Mouse (Mus musculus) heart, embryonic 14.5 days (tissue): ENCODE data around the gene Gm13694. TPM values are rescaled to one million over a fixed set of nuclear protein-coding genes. Genes with fewer than 3 reads are reported as not detected.
"Not testable (repeated sequence)": the region's sequence is repeated elsewhere in the genome, so short reads cannot be mapped to it uniquely, and the experiment has no call there.

Experiments
- ATAC-seq: fragments of 200-750 bp; cut with Nextera tagmentation; 2 replicates; pipeline ENCODE4 v1.8.0; 2017; ENCODE audit warnings: low read depth, moderate TSS enrichment; ENCODE audit not compliant: insufficient number of reproducible peaks, insufficient read depth, low FRiP score
- H3K27ac ChIP-seq, 2 experiments: fragments of 200-500 bp in 1 of 2; fragments of 300-500 bp in 1 of 2; sonication (generic) in 1 of 2; replicated peaks in 1 of 2; 2 replicates each; pipeline ENCODE4 v1.5.1; 2012 to 2014; ENCODE audit warnings: low read depth in 2 of 2, low read length in 2 of 2, control low read depth in 1 of 2, mild to moderate bottlenecking in 1 of 2, mixed read lengths in 1 of 2; ENCODE audit not compliant: control insufficient read depth in 1 of 2, insufficient read depth in 1 of 2
- H3K27me3 ChIP-seq: fragments of 300-500 bp; sonication (generic); 2 replicates; pipeline ENCODE4 v1.6.1; 2014; ENCODE audit warnings: mild to moderate bottlenecking, low read length, control low read depth; ENCODE audit not compliant: control insufficient read depth, insufficient read depth
- H3K36me3 ChIP-seq: fragments of 300-500 bp; sonication (generic); 2 replicates; pipeline ENCODE4 v1.6.1; 2014; ENCODE audit warnings: mild to moderate bottlenecking, control low read depth, low read length, mixed read lengths; ENCODE audit not compliant: control insufficient read depth, insufficient read depth
- H3K4me1 ChIP-seq, 2 experiments: fragments of 200-500 bp in 1 of 2; fragments of 300-500 bp in 1 of 2; sonication (generic) in 1 of 2; 2 replicates each; pipeline ENCODE4 v1.6.1; 2012 to 2014; ENCODE audit warnings: low read length in 2 of 2, control low read depth in 1 of 2, mixed read lengths in 1 of 2; ENCODE audit not compliant: control insufficient read depth in 2 of 2, insufficient read depth in 2 of 2
- H3K4me2 ChIP-seq: fragments of 300-500 bp; sonication (generic); 2 replicates; pipeline ENCODE4 v1.6.1; 2014; ENCODE audit warnings: mild to moderate bottlenecking, low read length
- H3K4me3 ChIP-seq, 2 experiments: fragments of 200-500 bp in 1 of 2; fragments of 300-500 bp in 1 of 2; sonication (generic) in 1 of 2; 2 replicates each; pipeline ENCODE4 v1.5.1; 2012 to 2014; ENCODE audit warnings: low read length in 2 of 2, mild to moderate bottlenecking in 2 of 2, control low read depth in 1 of 2, low read depth in 1 of 2, moderate library complexity in 1 of 2; ENCODE audit not compliant: control insufficient read depth in 1 of 2, insufficient read depth in 1 of 2
- H3K9ac ChIP-seq: fragments of 300-500 bp; sonication (generic); 2 replicates; pipeline ENCODE4 v1.6.1; 2014; ENCODE audit warnings: mild to moderate bottlenecking, low read length
- H3K9me3 ChIP-seq: fragments of 300-500 bp; sonication (generic); 2 replicates; pipeline ENCODE4 v1.6.1; 2016; ENCODE audit warnings: low read length, control low read depth; ENCODE audit not compliant: control insufficient read depth
- WGBS: fragments of 180-500 bp; shearing (Covaris S2); extraction: QIAGEN DNeasy Blood & Tissue Kit; methylation state at CpG from one replicate; pipeline ENCODE4 v1.1.7; 2014; 5-methylcytosine and 5-hydroxymethylcytosine counted together
- polyA plus RNA-seq: library from polyadenylated mRNA; unstranded; fragments of >200 nt; fragmentation: Nextera tagmentation; extraction: Ambion mirVana; gene quantifications from 2 replicates; pipeline ENCODE4 v1.2.1, GENCODE M21; 2014

Gene Gm13694
- polyA plus RNA-seq, 1 experiment from 2014 or later = not detected

DNA sequence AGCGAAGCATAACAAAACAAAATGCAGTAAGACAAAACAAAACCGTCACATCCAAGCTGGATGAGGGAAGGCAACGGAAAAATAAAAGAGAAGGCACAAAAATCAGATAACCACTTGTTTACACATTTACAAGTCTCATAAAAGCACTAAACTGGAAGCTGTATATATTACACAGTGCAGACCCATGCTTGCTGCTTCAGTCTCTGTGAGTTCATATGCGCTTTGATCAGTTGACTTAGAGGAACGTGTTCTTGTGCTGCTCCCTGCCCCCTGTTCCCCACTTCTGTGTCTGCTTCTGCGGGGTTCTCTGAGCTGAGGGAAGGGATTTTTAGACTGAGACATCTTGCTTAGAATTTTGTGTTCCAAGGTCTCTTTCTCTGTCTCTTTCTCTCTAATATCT is 35.8 kb downstream of the Gm13694 start:
- Histone ChIP-seq H3K4me2 (no peak overlapping the region), H3K9me3 (no peaks in the 10 kb centered on the region), H3K27ac (no peak overlapping the region), H3K4me3 (no peak overlapping the region), H3K36me3 (no peaks in the 10 kb centered on the region), H3K4me1 (peaks cover 4 to 9% of the 10 kb centered on the region in 2 experiments; a peak in 3 of 4 replicates), H3K27me3 (no peaks in the 10 kb centered on the region), H3K9ac (no peak overlapping the region)
- 71% methylated on average over 6 of the region's 6 CpGs for WGBS
- ATAC-seq = no peak

DNA sequence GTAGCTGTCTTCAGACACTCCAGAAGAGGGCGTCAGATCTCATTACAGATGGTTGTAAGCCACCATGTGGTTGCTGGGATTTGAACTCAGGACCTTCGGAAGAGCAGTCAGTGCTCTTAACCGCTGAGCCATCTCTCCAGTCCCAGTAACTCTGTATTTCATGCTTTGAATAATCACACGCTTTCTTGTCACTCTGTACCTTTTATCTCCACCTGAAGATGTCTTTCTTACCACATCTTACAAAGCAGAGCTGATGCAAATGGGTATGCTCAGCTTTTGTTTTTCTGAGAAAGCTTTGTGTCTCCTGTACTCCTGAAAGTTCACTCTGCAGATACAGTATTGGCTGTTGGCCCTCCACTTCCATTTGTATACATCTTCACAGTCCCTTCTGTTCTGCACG is 37.6 kb downstream of the Gm13694 start:
- not testable (repeated sequence) for ATAC-seq, H3K4me3 ChIP-seq, H3K36me3 ChIP-seq, H3K27me3 ChIP-seq, H3K9ac ChIP-seq, H3K4me2 ChIP-seq, H3K27ac ChIP-seq, H3K9me3 ChIP-seq
- peaks cover 4 to 13% of the 10 kb centered on the region in 2 experiments; a peak in 3 of 4 replicates for H3K4me1 ChIP-seq
- 74% methylated on average over 5 of the region's 5 CpGs for WGBS

DNA sequence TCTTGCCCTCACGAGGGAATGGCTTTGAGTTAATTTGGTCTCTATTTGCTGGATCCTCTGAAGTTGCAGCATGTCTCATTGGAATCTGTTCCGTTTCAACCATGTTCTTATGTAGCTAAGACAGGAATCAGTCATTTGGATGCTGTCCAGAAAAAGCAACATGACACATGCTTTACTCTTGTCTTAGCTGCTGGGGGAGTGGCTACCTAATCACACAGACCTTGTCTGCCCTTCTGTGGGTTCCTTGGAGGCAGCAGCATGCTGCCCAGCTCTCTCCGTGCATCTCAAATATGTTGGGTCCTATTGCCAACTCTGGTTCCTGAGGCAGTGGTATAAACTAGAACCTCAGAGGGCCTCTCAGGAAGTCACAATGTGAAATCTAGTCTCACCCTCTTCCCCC is 39.6 kb downstream of the Gm13694 start:
- Histone ChIP-seq H3K36me3 (no peaks in the 10 kb centered on the region), H3K4me2 (peak overlapping the region; percentile 34), H3K4me3 (no peak overlapping the region), H3K27ac (peak overlapping the region in 1 of 2 experiments; percentile 33; a peak in 1 of 4 replicates), H3K27me3 (no peaks in the 10 kb centered on the region), H3K4me1 (peaks cover 4 to 13% of the 10 kb centered on the region in 2 experiments; a peak in 3 of 4 replicates), H3K9me3 (no peaks in the 10 kb centered on the region), H3K9ac (no peak overlapping the region)
- WGBS = 8% methylated on average over 3 of the region's 3 CpGs
- no peak; the same call in 1 of the 2 replicates for ATAC-seq

DNA sequence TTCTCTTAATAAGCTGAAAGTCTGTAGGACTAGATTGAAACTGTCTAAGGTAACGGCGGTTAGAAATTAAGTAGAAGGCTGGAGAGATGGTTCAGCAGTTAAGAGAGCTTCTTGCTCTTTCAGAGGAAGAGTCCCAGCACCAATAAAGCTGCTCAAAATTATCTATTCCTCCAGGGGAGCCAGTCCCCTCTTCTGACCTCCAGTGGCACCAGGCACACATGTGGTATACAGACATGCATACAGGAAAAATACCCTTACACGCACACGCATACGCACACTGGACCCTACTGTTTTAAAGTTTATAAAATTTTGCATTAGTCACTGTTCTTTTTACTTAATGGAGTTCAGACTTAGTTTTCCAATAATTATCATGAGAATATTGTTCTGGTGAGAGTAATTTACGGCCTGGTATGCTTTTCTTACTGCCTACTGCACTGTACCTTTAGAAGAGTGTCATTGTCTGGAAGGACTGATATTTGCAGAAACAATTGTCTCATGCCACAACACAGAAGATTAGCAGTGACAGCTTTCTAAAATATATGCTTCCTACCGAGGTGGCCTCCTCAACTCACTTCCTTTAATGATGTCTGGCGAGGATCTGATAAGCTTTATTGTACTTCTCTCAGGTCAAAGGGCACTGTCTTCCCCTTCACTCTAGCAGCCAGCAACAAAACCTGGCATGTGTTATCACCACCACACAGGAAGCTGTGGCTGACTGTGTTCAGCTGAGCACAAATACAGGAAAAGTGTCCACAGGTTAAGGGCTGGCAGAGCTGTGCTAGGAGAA is 41.0 kb downstream of the Gm13694 start:
- Histone ChIP-seq H3K27me3 (no peaks in the 10 kb centered on the region), H3K4me1 (peaks cover 4 to 13% of the 10 kb centered on the region in 2 experiments; a peak in 3 of 4 replicates), H3K4me2 (no peak overlapping the region), H3K4me3 (no peak overlapping the region), H3K9me3 (no peaks in the 10 kb centered on the region), H3K9ac (no peak overlapping the region), H3K27ac (no peak overlapping the region), H3K36me3 (no peaks in the 10 kb centered on the region)
- no peak for ATAC-seq
- 65% methylated on average over 8 of the region's 8 CpGs for WGBS

DNA sequence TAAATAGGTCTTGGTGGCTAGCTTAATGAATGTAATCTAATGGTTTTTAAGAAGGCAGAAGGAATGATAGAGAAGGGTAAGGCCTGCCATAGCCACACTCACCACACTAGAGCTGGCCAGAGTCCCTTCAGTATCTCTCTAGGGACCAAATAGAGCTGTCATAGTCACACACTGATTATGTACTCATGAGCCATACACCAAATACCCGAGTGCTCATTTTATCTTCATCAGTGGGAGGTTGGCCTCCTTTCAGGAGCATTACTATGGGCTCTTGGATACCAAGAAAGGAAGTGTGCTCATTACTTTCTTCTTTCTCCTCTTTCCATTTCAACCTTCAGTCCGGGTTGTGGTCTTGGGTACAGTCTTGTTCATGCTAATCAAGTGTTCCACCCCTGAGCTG is 43.2 kb downstream of the Gm13694 start:
- no peak overlapping the region for H3K27ac ChIP-seq
- no peaks in the 10 kb centered on the region for H3K27me3 ChIP-seq
- ATAC-seq = no peak
- no peaks in the 10 kb centered on the region for H3K9me3 ChIP-seq
- H3K4me1 ChIP-seq = peaks cover 4 to 13% of the 10 kb centered on the region in 2 experiments; a peak in 3 of 4 replicates
- H3K4me2 ChIP-seq = no peak overlapping the region
- WGBS = 60% methylated on average over 2 of the region's 2 CpGs
- H3K9ac ChIP-seq = no peak overlapping the region
- no peaks in the 10 kb centered on the region for H3K36me3 ChIP-seq
- no peak overlapping the region for H3K4me3 ChIP-seq

DNA sequence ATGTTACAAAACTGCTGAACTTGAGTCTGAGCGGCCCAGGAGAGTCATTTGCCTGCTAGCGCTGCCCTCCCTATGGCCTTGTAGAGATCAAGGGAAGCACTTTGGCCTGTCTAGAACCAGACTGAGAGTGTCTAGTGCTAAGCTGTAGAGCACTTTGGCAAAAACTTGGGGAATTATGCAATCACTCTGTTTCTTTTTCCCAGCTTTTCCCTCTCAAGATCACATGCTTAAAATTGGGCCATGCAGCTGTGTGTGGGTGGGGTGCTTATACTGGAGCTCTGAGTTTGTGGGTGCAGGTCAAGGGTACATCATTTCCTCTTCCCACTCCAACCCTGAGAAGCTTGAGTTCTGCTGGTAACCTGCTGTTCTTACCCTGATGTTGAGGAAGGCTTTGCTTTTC is 44.2 kb downstream of the Gm13694 start:
- 92% methylated on average over 2 of the region's 2 CpGs for WGBS
- Histone ChIP-seq H3K4me1 (peaks cover 4 to 12% of the 10 kb centered on the region in 2 experiments; a peak in 3 of 4 replicates), H3K4me3 (no peak overlapping the region)

DNA sequence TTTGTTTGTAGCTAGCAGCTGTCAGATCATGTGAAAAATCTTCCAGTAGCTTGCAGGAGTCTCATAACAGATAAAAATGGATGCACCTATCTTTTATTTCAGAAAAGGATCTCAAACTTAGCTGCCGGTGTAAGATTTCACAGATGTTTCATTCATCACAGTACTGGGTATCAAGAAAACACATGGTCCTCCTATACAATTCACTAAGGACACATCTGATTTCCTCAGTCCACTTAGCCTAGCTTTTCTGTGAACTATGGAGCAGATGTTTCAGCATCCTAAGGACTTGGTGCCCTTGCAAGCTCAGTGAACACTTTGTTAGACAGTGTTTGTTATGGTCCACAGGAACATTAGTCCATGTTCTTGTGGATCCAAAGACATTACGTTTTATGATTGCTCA is 44.6 kb downstream of the Gm13694 start:
- no peak for ATAC-seq
- Histone ChIP-seq H3K27me3 (no peaks in the 10 kb centered on the region), H3K36me3 (no peaks in the 10 kb centered on the region), H3K4me1 (peaks cover 4 to 8% of the 10 kb centered on the region in 2 experiments; a peak in 3 of 4 replicates), H3K9ac (no peak overlapping the region), H3K4me2 (no peak overlapping the region), H3K27ac (no peak overlapping the region), H3K4me3 (no peak overlapping the region), H3K9me3 (no peaks in the 10 kb centered on the region)
- 89% methylated on average over 2 of the region's 2 CpGs for WGBS

More for the DNA sequence above, 44.2 kb downstream of the Gm13694 start:
- no peaks in the 10 kb centered on the region for H3K36me3 ChIP-seq
- H3K27ac ChIP-seq = no peak overlapping the region
- no peaks in the 10 kb centered on the region for H3K27me3 ChIP-seq
- H3K9me3 ChIP-seq = no peaks in the 10 kb centered on the region
- no peak overlapping the region for H3K4me2 ChIP-seq
- H3K9ac ChIP-seq = no peak overlapping the region
- ATAC-seq = no peak
